Mouse (Mus musculus): ENCODE results near the gene Fam171a2. TPM values are rescaled to one million over a fixed set of nuclear protein-coding genes. Genes with fewer than 3 reads are reported as not detected.

Fam171a2 gene
- polyA plus RNA-seq, 1 experiment from 2014 or later, result 3.2 TPM

DNA sequence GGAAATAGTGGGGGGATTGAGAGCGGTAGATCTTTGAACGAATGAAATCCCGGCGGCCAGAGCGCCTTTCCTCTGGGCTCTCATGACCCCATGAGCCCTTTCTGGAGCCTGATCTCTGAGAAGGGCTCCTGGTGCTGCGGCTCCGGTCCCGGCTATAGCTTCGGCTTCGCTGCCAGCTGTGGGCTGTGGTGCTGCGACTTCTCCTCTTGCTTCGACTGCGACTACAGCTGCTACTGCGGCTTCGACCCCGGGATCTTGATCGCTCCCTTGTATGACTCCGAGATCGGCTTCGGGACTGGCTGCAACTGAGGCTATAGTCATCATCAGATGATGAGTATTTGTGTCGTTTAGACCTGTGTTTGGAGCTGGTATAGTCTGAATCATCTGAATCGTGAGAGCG lies 32.1 kb upstream of the Fam171a2 start:
- Histone ChIP-seq H3K4me3 (ENCODE audit: low read depth, low read length) (no peak overlapping the region), H3K27ac (ENCODE audit: low read length) (no peak overlapping the region), H3K27me3 (replicated peaks; ENCODE audit: insufficient read depth, low read length) (no peaks in the 10 kb centered on the region), H3K9ac (replicated peaks; ENCODE audit: low read depth) (no peak overlapping the region), H3K4me1 (ENCODE audit: insufficient read depth, low read depth, low read length) (no peaks in the 10 kb centered on the region), H3K36me3 (ENCODE audit: insufficient read depth, low read length) (peaks cover 37% of the 10 kb centered on the region), H3K9me3 (ENCODE audit: low read length) (no peaks in the 10 kb centered on the region), H3K4me2 (replicated peaks; ENCODE audit: low read depth, low read length) (no peak overlapping the region)
- 95% methylated on average over 23 of the region's 23 CpGs for WGBS
- DNase-seq (ENCODE audit: low spot score), result no peak
- TF ChIP-seq EP300 (IDR thresholded peaks at IDR 0.05) (no peak), CTCF (IDR thresholded peaks at IDR 0.05) (no peak)
- ATAC-seq, result no peak

DNA sequence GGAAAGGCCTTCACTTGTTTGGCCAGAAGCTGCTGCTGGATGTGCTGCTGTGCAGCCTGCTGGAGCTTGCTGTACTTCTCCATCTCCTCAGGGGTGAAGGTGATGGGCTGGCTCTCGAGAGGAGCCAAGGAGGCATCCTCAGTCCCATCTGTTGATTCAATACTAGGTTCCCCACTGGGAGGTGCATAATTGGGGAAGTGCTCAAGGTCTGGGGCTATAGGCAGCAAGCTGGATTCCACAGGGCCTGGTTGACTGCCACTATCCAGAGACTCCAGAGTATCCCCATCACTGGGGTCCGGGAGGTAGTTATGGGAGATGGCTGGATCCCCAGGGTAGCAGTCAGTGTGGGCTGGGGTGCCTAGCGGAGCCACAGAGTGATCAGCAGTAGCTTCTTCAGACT lies 31.2 kb upstream of the Fam171a2 start:
- no peak overlapping the region for H3K9ac ChIP-seq (replicated peaks; ENCODE audit: low read depth)
- no peak overlapping the region for H3K27ac ChIP-seq (ENCODE audit: low read length)
- no peak overlapping the region for H3K4me2 ChIP-seq (replicated peaks; ENCODE audit: low read depth, low read length)
- WGBS, result 93% methylated on average over 3 of the region's 3 CpGs
- TF ChIP-seq CTCF (IDR thresholded peaks at IDR 0.05) (no peak), EP300 (IDR thresholded peaks at IDR 0.05) (no peak)
- no peaks in the 10 kb centered on the region for H3K4me1 ChIP-seq (ENCODE audit: insufficient read depth, low read depth, low read length)
- H3K4me3 ChIP-seq (ENCODE audit: low read depth, low read length), result no peak overlapping the region
- ATAC-seq (no peak), DNase-seq (ENCODE audit: low spot score) (no peak)
- H3K36me3 ChIP-seq (ENCODE audit: insufficient read depth, low read length), result peaks cover 37% of the 10 kb centered on the region
- H3K27me3 ChIP-seq (replicated peaks; ENCODE audit: insufficient read depth, low read length), result no peaks in the 10 kb centered on the region
- H3K9me3 ChIP-seq (ENCODE audit: low read length), result no peaks in the 10 kb centered on the region

GRCm38 (mm10) chr11:102475027-102475426 lies 27.5 kb upstream of the Fam171a2 start:
- H3K27me3 ChIP-seq (replicated peaks; ENCODE audit: insufficient read depth, low read length), result no peaks in the 10 kb centered on the region
- no peak for DNase-seq (ENCODE audit: low spot score)
- H3K27ac ChIP-seq (ENCODE audit: low read length), result no peak overlapping the region
- peaks cover 18% of the 10 kb centered on the region; the same call in 1 of the 2 replicates for H3K36me3 ChIP-seq (ENCODE audit: insufficient read depth, low read length)
- H3K4me3 ChIP-seq (ENCODE audit: low read depth, low read length), result no peak overlapping the region
- 92% methylated on average over 3 of the region's 3 CpGs for WGBS
- no peak for ATAC-seq
- TF ChIP-seq EP300 (IDR thresholded peaks at IDR 0.05), result no peak
- TF ChIP-seq CTCF (IDR thresholded peaks at IDR 0.05), result no peak
- no peaks in the 10 kb centered on the region for H3K9me3 ChIP-seq (ENCODE audit: low read length)
- no peak overlapping the region for H3K9ac ChIP-seq (replicated peaks; ENCODE audit: low read depth)
- no peak overlapping the region for H3K4me2 ChIP-seq (replicated peaks; ENCODE audit: low read depth, low read length)
- H3K4me1 ChIP-seq (ENCODE audit: insufficient read depth, low read depth, low read length), result no peaks in the 10 kb centered on the region

DNA sequence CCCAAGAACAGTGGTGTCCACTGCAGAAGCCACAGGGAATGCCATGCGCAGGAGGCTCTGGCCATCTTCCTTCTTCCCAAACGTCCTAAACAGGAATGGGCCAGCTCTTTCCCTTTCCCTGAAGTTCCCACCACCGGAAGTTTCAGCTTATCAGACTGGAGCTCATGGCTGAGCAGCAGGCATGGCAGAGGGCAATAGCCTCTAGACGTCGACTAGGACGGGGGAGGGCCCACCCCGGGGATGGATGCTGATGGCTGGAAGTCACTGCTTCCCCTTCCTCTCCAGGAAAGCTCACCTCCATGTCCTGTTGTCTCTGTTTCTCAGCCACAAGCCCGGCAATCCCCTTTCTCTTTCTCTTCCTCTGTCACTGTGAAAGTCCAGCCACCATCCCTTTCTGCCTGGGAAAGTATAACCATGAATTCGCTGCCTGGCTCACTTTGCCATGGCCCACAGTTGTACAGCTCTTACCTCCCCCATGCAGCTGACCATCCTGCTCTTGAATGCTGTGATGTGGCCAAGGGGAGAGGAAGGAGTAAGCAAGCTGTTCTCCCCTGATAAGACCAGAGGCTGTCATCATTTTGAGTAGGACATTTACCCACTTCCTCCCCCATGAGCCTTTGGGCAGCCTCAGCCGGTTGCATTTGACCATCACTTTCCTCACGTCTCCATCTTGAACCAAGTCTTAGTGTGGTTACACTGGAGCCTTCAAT lies 22.3 kb upstream of the Fam171a2 start, which contains the start of gene Itga2b:
Gene Itga2b (minus strand): TSS at position 475 of the 710 bp plus-strand sequence.
- ATAC-seq, result no peak
- Histone ChIP-seq H3K9ac (replicated peaks; ENCODE audit: low read depth) (no peak within 1 kb of the TSS), H3K27me3 (replicated peaks; ENCODE audit: insufficient read depth, low read length) (no peaks in the 10 kb centered on the region), H3K9me3 (ENCODE audit: low read length) (no peaks in the 10 kb centered on the region), H3K27ac (ENCODE audit: low read length) (no peak within 1 kb of the TSS), H3K36me3 (ENCODE audit: insufficient read depth, low read length) (no peaks in the 10 kb centered on the region), H3K4me1 (ENCODE audit: insufficient read depth, low read depth, low read length) (peaks cover 8% of the 10 kb centered on the region; the same call in 1 of the 2 replicates), H3K4me2 (replicated peaks; ENCODE audit: low read depth, low read length) (no peak within 1 kb of the TSS), H3K4me3 (ENCODE audit: low read depth, low read length) (no peak within 1 kb of the TSS)
- no peak for TF ChIP-seq CTCF (IDR thresholded peaks at IDR 0.05)
- no peak for TF ChIP-seq EP300 (IDR thresholded peaks at IDR 0.05)
- 51% methylated on average over 11 of the region's 11 CpGs for WGBS
- no peak for DNase-seq (ENCODE audit: low spot score)

DNA sequence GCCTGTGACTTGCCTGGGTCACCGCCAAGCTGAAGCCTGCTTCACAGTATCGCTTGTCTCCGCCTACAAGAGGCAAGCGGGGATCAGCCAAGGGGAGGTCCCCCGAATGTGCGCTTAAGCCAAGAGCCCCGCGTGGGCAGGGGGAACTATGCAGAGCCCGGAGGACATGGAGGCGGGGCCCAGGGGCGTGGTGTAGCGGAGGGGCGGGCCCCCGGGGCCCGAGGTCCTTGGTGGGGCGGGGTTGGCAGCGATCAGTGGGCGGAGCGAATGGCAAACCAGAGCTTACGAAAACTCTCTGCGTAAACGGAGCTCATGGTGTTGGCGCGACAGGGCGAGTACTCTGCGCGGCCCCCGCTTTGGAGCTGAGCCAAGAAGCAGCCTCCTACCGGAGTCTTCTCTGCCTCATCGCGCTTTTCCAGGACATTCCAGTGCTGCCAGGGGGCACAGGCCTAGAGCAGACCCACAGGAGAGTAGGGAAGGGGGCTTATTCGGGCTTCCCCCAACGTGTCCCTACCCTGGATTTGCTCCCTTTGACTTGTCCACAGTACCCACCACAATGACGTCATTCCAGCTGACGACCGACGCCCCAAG lies 19.7 kb upstream of the Fam171a2 start:
- Histone ChIP-seq H3K4me3 (ENCODE audit: low read depth, low read length) (peak overlapping the region; percentile 35), H3K36me3 (ENCODE audit: insufficient read depth, low read length) (no peaks in the 10 kb centered on the region), H3K4me1 (ENCODE audit: insufficient read depth, low read depth, low read length) (peaks cover 8% of the 10 kb centered on the region; the same call in 1 of the 2 replicates), H3K9me3 (ENCODE audit: low read length) (no peaks in the 10 kb centered on the region), H3K27me3 (replicated peaks; ENCODE audit: insufficient read depth, low read length) (no peaks in the 10 kb centered on the region), H3K4me2 (replicated peaks; ENCODE audit: low read depth, low read length) (peak overlapping the region; percentile 90), H3K27ac (ENCODE audit: low read length) (peak overlapping the region; percentile 72), H3K9ac (replicated peaks; ENCODE audit: low read depth) (no peak overlapping the region)
- WGBS, result under 1% methylated on average over 37 of the region's 37 CpGs
- DNase-seq (ENCODE audit: low spot score), result peak; percentile 99
- peak; percentile 97 for ATAC-seq
- TF ChIP-seq EP300 (IDR thresholded peaks at IDR 0.05) (0 out of 2 replicates have a peak, but pooled peaks have one; percentile 19), CTCF (IDR thresholded peaks at IDR 0.05) (peak; percentile 32)

- Histone ChIP-seq H3K9me3 (ENCODE audit: low read length) (no peaks in the 10 kb centered on the region), H3K36me3 (ENCODE audit: insufficient read depth, low read length) (no peaks in the 10 kb centered on the region), H3K4me2 (replicated peaks; ENCODE audit: low read depth, low read length) (no peak overlapping the region), H3K9ac (replicated peaks; ENCODE audit: low read depth) (no peak overlapping the region), H3K27ac (ENCODE audit: low read length) (no peak overlapping the region), H3K27me3 (replicated peaks; ENCODE audit: insufficient read depth, low read length) (no peaks in the 10 kb centered on the region), H3K4me1 (ENCODE audit: insufficient read depth, low read depth, low read length) (peaks cover 8% of the 10 kb centered on the region; the same call in 1 of the 2 replicates), H3K4me3 (ENCODE audit: low read depth, low read length) (no peak overlapping the region)
- 18% methylated on average over 26 of the region's 26 CpGs for WGBS
- peak; percentile 29 for ATAC-seq
- DNase-seq (ENCODE audit: low spot score), result peak; percentile 87
- TF ChIP-seq EP300 (IDR thresholded peaks at IDR 0.05) (no peak), CTCF (IDR thresholded peaks at IDR 0.05) (no peak)
Measured at GRCm38 (mm10) chr11:102465713-102466436, 18.4 kb upstream of the Fam171a2 start.

Data from lung, postnatal 0 days (tissue).